Mouse (Mus musculus): Measurements from ENCODE around the gene Prkn. TPM values are rescaled to one million over a fixed set of nuclear protein-coding genes. Genes with fewer than 3 reads are reported as not detected.

Gene Prkn
- total and polyA plus RNA-seq, 3 experiments: 0.86 to 5.7 (median 2.3) TPM

- Histone ChIP-seq H3K4me3 (ENCODE audit: low read depth, low read length) (no peak overlapping the region), H3K4me1 (ENCODE audit: insufficient read depth, low read depth, low read length) (no peaks in the 10 kb centered on the region), H3K9me3 (replicated peaks) (no peaks in the 10 kb centered on the region), H3K36me3 (replicated peaks) (no peaks in the 10 kb centered on the region), H3K27me3 (ENCODE audit: insufficient read depth, low read length) (no peaks in the 10 kb centered on the region)
- TF ChIP-seq GATA2 (IDR thresholded peaks at IDR 0.05; ENCODE audit: borderline replicate concordance, low read depth, low read length) (no peak), POLR2AphosphoS5 (IDR thresholded peaks at IDR 0.05; ENCODE audit: insufficient replicate concordance, low read depth, low read length) (no peak), GATA1 (IDR thresholded peaks at IDR 0.05; ENCODE audit: borderline replicate concordance, low read length) (no peak), TAL1 (conservative IDR thresholded peaks at IDR 0.05; ENCODE audit: low read depth, low read length) (no peak)
- DNase-seq (ENCODE audit: low spot score) (no peak), ATAC-seq (ENCODE audit: extremely low read depth, insufficient number of reproducible peaks, low FRiP score, poor library complexity, severe bottlenecking) (no peak)
Measured at GRCm38 (mm10) chr17:11117508-11117907, 277.3 kb downstream of the Prkn start.

GRCm38 (mm10) chr17:11124048-11124447, 283.9 kb downstream of the Prkn start:
- H3K4me3 ChIP-seq (ENCODE audit: low read depth, low read length): no peak overlapping the region
- H3K9me3 ChIP-seq (replicated peaks): no peaks in the 10 kb centered on the region
- H3K36me3 ChIP-seq (replicated peaks): no peaks in the 10 kb centered on the region
- no peak for TF ChIP-seq GATA2 (IDR thresholded peaks at IDR 0.05; ENCODE audit: borderline replicate concordance, low read depth, low read length)
- TF ChIP-seq GATA1 (IDR thresholded peaks at IDR 0.05; ENCODE audit: borderline replicate concordance, low read length): no peak
- no peak for TF ChIP-seq CTCF (IDR thresholded peaks at IDR 0.05; ENCODE audit: low read depth, low read length)
- TF ChIP-seq TAL1 (conservative IDR thresholded peaks at IDR 0.05; ENCODE audit: low read depth, low read length): no peak
- no peak for TF ChIP-seq POLR2AphosphoS5 (IDR thresholded peaks at IDR 0.05; ENCODE audit: insufficient replicate concordance, low read depth, low read length)
- H3K27me3 ChIP-seq (ENCODE audit: insufficient read depth, low read length): 0 out of 2 replicates have a peak, but pooled peaks cover 3% of the 10 kb centered on the region
- H3K4me1 ChIP-seq (ENCODE audit: insufficient read depth, low read depth, low read length): no peaks in the 10 kb centered on the region
- no peak for DNase-seq (ENCODE audit: low spot score)
- ATAC-seq (ENCODE audit: extremely low read depth, insufficient number of reproducible peaks, low FRiP score, poor library complexity, severe bottlenecking): no peak

DNA sequence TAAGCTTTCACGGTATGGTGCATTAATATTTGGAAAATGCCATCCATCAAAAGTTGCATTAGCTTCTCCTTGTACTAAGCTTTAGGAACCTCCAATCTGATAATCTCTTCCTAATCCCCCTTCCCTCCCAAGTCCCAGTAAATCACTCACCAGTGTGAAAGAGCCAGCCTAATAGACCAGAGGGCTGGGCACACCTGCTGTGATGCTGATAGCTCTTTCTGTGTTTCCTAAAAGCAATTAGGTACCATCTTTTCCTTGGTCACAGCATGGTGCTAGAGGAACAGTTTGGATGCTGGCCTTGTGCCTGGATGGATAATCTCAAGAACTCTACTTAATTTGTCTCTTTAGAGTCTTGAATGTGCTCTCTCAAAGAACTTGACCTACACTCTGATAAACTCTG, 287.0 kb downstream of the Prkn start:
- Histone ChIP-seq H3K4me1 (ENCODE audit: insufficient read depth, low read depth, low read length) (no peaks in the 10 kb centered on the region), H3K27me3 (ENCODE audit: insufficient read depth, low read length) (0 out of 2 replicates have a peak, but pooled peaks cover 3% of the 10 kb centered on the region), H3K9me3 (replicated peaks) (no peaks in the 10 kb centered on the region), H3K4me3 (ENCODE audit: low read depth, low read length) (no peak overlapping the region), H3K36me3 (replicated peaks) (no peaks in the 10 kb centered on the region)
- DNase-seq (ENCODE audit: low spot score) (no peak), ATAC-seq (ENCODE audit: extremely low read depth, insufficient number of reproducible peaks, low FRiP score, poor library complexity, severe bottlenecking) (no peak)
- no peak for TF ChIP-seq GATA2 (IDR thresholded peaks at IDR 0.05; ENCODE audit: borderline replicate concordance, low read depth, low read length)
- no peak for TF ChIP-seq CTCF (IDR thresholded peaks at IDR 0.05; ENCODE audit: low read depth, low read length)
- no peak for TF ChIP-seq GATA1 (IDR thresholded peaks at IDR 0.05; ENCODE audit: borderline replicate concordance, low read length)
- TF ChIP-seq TAL1 (conservative IDR thresholded peaks at IDR 0.05; ENCODE audit: low read depth, low read length): no peak
- TF ChIP-seq POLR2AphosphoS5 (IDR thresholded peaks at IDR 0.05; ENCODE audit: insufficient replicate concordance, low read depth, low read length): no peak

DNA sequence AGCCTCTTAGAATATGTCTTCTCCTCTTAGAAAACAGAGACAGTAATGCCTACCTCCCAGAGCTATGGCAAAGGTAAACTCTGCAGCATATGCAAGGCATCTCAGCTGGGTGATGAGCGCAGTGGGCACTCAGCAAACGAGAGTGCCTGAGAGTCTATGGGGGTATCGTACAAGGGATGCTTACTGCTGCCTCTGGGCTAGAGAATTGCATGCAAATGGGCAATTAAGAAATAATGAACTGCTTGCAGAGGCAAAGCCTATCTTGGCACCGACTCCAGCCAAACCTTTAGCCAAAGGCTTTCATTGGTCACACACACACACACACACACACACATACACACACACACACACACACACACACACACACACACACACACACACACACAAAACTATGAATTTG, 290.7 kb downstream of the Prkn start:
- Histone ChIP-seq H3K27me3 (ENCODE audit: insufficient read depth, low read length) (no peaks in the 10 kb centered on the region), H3K4me3 (ENCODE audit: low read depth, low read length) (no peak overlapping the region), H3K4me1 (ENCODE audit: insufficient read depth, low read depth, low read length) (no peaks in the 10 kb centered on the region), H3K9me3 (replicated peaks) (no peaks in the 10 kb centered on the region), H3K36me3 (replicated peaks) (no peaks in the 10 kb centered on the region)
- no peak for TF ChIP-seq TAL1 (conservative IDR thresholded peaks at IDR 0.05; ENCODE audit: low read depth, low read length)
- TF ChIP-seq GATA2 (IDR thresholded peaks at IDR 0.05; ENCODE audit: borderline replicate concordance, low read depth, low read length): no peak
- TF ChIP-seq CTCF (IDR thresholded peaks at IDR 0.05; ENCODE audit: low read depth, low read length): no peak
- no peak for TF ChIP-seq GATA1 (IDR thresholded peaks at IDR 0.05; ENCODE audit: borderline replicate concordance, low read length)
- TF ChIP-seq POLR2AphosphoS5 (IDR thresholded peaks at IDR 0.05; ENCODE audit: insufficient replicate concordance, low read depth, low read length): no peak
- ATAC-seq (ENCODE audit: extremely low read depth, insufficient number of reproducible peaks, low FRiP score, poor library complexity, severe bottlenecking): no peak
- no peak for DNase-seq (ENCODE audit: low spot score)

DNA sequence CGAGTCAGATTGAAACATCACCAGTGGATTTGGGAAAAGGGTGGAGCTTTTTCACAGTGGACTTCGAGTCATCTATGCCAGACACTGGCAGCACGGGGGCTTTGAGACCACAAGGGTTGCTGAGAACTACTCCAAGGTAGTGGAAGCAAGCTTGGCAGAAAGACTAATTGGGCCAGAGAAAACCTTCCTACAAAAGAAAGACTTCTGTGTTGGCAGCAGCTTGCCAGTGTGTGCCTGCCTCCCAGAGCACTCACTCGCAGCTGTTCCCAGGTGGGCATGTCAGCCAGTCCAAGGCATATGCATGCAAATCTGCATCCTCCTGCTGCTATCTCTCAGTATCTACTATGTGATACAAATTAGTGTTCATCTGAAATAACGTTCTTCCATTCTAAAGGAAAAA, 302.1 kb downstream of the Prkn start:
- no peaks in the 10 kb centered on the region; the same call in none of the 2 replicates for H3K27me3 ChIP-seq (ENCODE audit: insufficient read depth, low read length)
- H3K9me3 ChIP-seq (replicated peaks): no peaks in the 10 kb centered on the region
- no peak for DNase-seq (ENCODE audit: low spot score)
- ATAC-seq (ENCODE audit: extremely low read depth, insufficient number of reproducible peaks, low FRiP score, poor library complexity, severe bottlenecking): no peak
- no peak for TF ChIP-seq TAL1 (conservative IDR thresholded peaks at IDR 0.05; ENCODE audit: low read depth, low read length)
- no peak for TF ChIP-seq GATA1 (IDR thresholded peaks at IDR 0.05; ENCODE audit: borderline replicate concordance, low read length)
- no peak for TF ChIP-seq CTCF (IDR thresholded peaks at IDR 0.05; ENCODE audit: low read depth, low read length)
- no peak for TF ChIP-seq GATA2 (IDR thresholded peaks at IDR 0.05; ENCODE audit: borderline replicate concordance, low read depth, low read length)
- H3K4me1 ChIP-seq (ENCODE audit: insufficient read depth, low read depth, low read length): no peaks in the 10 kb centered on the region
- H3K36me3 ChIP-seq (replicated peaks): no peaks in the 10 kb centered on the region
- H3K4me3 ChIP-seq (ENCODE audit: low read depth, low read length): no peak overlapping the region

DNA sequence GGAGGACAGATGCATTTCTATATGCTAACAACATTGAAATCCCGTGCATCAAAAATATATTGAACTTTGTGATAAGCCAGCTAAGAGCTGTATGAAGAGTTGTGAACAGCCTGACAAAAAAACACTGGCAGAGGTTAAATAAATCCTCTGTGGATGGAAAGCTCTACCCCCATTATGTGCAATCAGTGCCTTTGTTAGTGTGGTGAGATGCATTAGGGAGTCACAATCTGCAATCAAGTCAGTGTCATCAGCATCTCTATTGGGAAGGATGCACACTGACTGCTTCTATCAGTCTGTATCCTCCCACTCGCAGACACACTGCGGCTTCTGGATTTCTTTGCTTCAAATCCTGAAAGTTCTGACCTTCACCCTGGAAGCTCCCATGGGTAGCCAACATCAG, 315.9 kb downstream of the Prkn start:
- H3K9me3 ChIP-seq (replicated peaks): no peaks in the 10 kb centered on the region
- ATAC-seq (ENCODE audit: extremely low read depth, insufficient number of reproducible peaks, low FRiP score, poor library complexity, severe bottlenecking) (no peak), DNase-seq (ENCODE audit: low spot score) (no peak)
- H3K4me3 ChIP-seq (ENCODE audit: low read depth, low read length): no peak overlapping the region
- no peaks in the 10 kb centered on the region for H3K4me1 ChIP-seq (ENCODE audit: insufficient read depth, low read depth, low read length)
- H3K27me3 ChIP-seq (ENCODE audit: insufficient read depth, low read length): peaks cover 3% of the 10 kb centered on the region
- TF ChIP-seq GATA1 (IDR thresholded peaks at IDR 0.05; ENCODE audit: borderline replicate concordance, low read length): no peak
- no peak for TF ChIP-seq POLR2AphosphoS5 (IDR thresholded peaks at IDR 0.05; ENCODE audit: insufficient replicate concordance, low read depth, low read length)
- no peak for TF ChIP-seq GATA2 (IDR thresholded peaks at IDR 0.05; ENCODE audit: borderline replicate concordance, low read depth, low read length)
- no peak for TF ChIP-seq CTCF (IDR thresholded peaks at IDR 0.05; ENCODE audit: low read depth, low read length)
- TF ChIP-seq TAL1 (conservative IDR thresholded peaks at IDR 0.05; ENCODE audit: low read depth, low read length): no peak
- H3K36me3 ChIP-seq (replicated peaks): no peaks in the 10 kb centered on the region

Data from G1E (cell line).